Mouse (Mus musculus) gastrocnemius, adult 2 months (tissue): ENCODE results near the gene Dner. TPM values are rescaled to one million over a fixed set of nuclear protein-coding genes. Genes with fewer than 3 reads are reported as not detected.

Source experiments
- DNase-seq: peaks from one replicate; pipeline ENCODE4 v3.0.0; 2022
- H3K27ac ChIP-seq: fragments of 200-600 bp; 2 replicates; pipeline ENCODE4 v1.8.1; 2022; ENCODE audit warnings: mild to moderate bottlenecking
- H3K4me3 ChIP-seq: fragments of 200-600 bp; 2 replicates; pipeline ENCODE4 v1.8.1; 2022; ENCODE audit warnings: mild to moderate bottlenecking, moderate library complexity
- CTCF ChIP-seq: fragments of 200-600 bp; IDR thresholded peaks from 2 replicates; pipeline ENCODE4 v1.8.1; 2022; ENCODE audit warnings: antibody characterized with exemption, mild to moderate bottlenecking, moderate library complexity
- intact Hi-C: fragments of 180-260 bp; cut with DNase I; formaldehyde crosslinking; loops from one replicate; pipeline ENCODE4 v1.15.1; 2025
- total RNA-seq, 2 experiments: library from RNA; stranded (reverse); gene quantifications; 2 replicates each; pipeline ENCODE4 v1.2.3; 2021

Gene Dner
- total RNA-seq, 2 experiments from 2014 or later: not detected

GRCm38 (mm10) chr1:84387616-84388015 lies 308.4 kb downstream of the Dner start:
- Histone ChIP-seq H3K4me3 (no peak overlapping the region), H3K27ac (no peak overlapping the region)
- DNase-seq: no peak
- TF ChIP-seq CTCF: no peak
- intact Hi-C loops: no loop called here

- TF ChIP-seq CTCF: no peak
- peak; percentile 35 for DNase-seq
- intact Hi-C loops: no loop called here
- H3K27ac ChIP-seq: no peak overlapping the region
- no peak overlapping the region for H3K4me3 ChIP-seq
These were observed 309.4 kb downstream of the Dner start for GRCm38 (mm10) chr1:84386481-84387146.

- TF ChIP-seq CTCF: no peak
- H3K4me3 ChIP-seq: no peak overlapping the region
- no peak for DNase-seq
- intact Hi-C loops: no loop called here
- no peak overlapping the region for H3K27ac ChIP-seq
These were observed 313.3 kb downstream of the Dner start for GRCm38 (mm10) chr1:84382709-84383108.

- H3K4me3 ChIP-seq: no peak overlapping the region
- H3K27ac ChIP-seq: no peak overlapping the region
- no peak for DNase-seq
- intact Hi-C loops: no loop called here
- TF ChIP-seq CTCF: no peak
These were observed 314.0 kb downstream of the Dner start for GRCm38 (mm10) chr1:84382064-84382463.

- H3K27ac ChIP-seq: no peak overlapping the region
These were observed 315.1 kb downstream of the Dner start for GRCm38 (mm10) chr1:84380895-84381294.

GRCm38 (mm10) chr1:84367733-84368132 lies 328.3 kb downstream of the Dner start:
- no peak for TF ChIP-seq CTCF
- no peak overlapping the region for H3K27ac ChIP-seq
- DNase-seq: no peak
- no peak overlapping the region for H3K4me3 ChIP-seq
- intact Hi-C loops: no loop called here

More at GRCm38 (mm10) chr1:84380895-84381294, 315.1 kb downstream of the Dner start:
- TF ChIP-seq CTCF: no peak
- H3K4me3 ChIP-seq: no peak overlapping the region
- intact Hi-C loops: no loop called here
- no peak for DNase-seq

- intact Hi-C loops: no loop called here
- H3K27ac ChIP-seq: no peak overlapping the region
- no peak for TF ChIP-seq CTCF
- no peak overlapping the region for H3K4me3 ChIP-seq
- DNase-seq: no peak
These were observed 329.5 kb downstream of the Dner start for GRCm38 (mm10) chr1:84366553-84366952.

GRCm38 (mm10) chr1:84363967-84364366 lies 332.1 kb downstream of the Dner start, which contains the start of gene Pid1:
Gene Pid1 (minus strand): TSS chr1:84364180.
- intact Hi-C loops: no loop called here
- Histone ChIP-seq H3K4me3 (no peak within 1 kb of the TSS), H3K27ac (no peak within 1 kb of the TSS)
- DNase-seq: no peak
- no peak for TF ChIP-seq CTCF

- DNase-seq: no peak
- intact Hi-C loops: no loop called here
- TF ChIP-seq CTCF: no peak
- Histone ChIP-seq H3K27ac (no peak overlapping the region), H3K4me3 (no peak overlapping the region)
These were observed 333.1 kb downstream of the Dner start for GRCm38 (mm10) chr1:84362709-84363617.

- Histone ChIP-seq H3K27ac (no peak overlapping the region), H3K4me3 (no peak overlapping the region)
- DNase-seq: no peak
- TF ChIP-seq CTCF: no peak
- intact Hi-C loops: no loop called here
These were observed 333.8 kb downstream of the Dner start for GRCm38 (mm10) chr1:84362209-84362608.

GRCm38 (mm10) chr1:84361389-84361788 lies 334.6 kb downstream of the Dner start:
- no peak overlapping the region for H3K27ac ChIP-seq
- intact Hi-C loops: no loop called here
- H3K4me3 ChIP-seq: no peak overlapping the region
- DNase-seq: no peak
- no peak for TF ChIP-seq CTCF

GRCm38 (mm10) chr1:84359611-84360500 lies 336.2 kb downstream of the Dner start:
- TF ChIP-seq CTCF: no peak
- Histone ChIP-seq H3K4me3 (no peak overlapping the region), H3K27ac (peak overlapping the region; percentile 12; the same call in 1 of the 2 replicates)
- intact Hi-C loops: no loop called here
- DNase-seq: peak; percentile 82
